Mouse (Mus musculus): ENCODE measurements around the gene Chd2. TPM values are rescaled to one million over a fixed set of nuclear protein-coding genes. Genes with fewer than 3 reads are reported as not detected.

Gene Chd2
- polyA plus RNA-seq, 1 experiment: 104 TPM

DNA sequence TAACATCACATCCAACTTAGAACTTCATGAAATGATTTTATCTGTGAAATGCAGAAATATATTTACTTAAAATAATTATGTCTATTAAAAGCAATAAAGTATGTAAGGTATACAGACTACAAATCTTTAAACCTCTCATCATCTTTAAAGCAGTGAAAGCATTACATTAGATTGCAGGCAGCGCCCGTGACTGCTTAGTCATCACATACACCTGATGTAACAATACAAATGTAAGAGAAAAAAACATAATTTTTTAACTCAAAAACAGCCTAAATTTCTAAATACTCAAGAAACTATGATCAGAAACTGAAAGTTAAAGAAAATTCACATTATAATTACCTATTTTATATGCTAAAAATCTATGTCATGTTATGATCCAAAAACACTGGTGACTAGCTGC, 11.5 kb upstream of the Chd2 start:
- no peak for TF ChIP-seq CTCF (IDR thresholded peaks at IDR 0.05; ENCODE audit: low read depth, low read length)
- TF ChIP-seq POLR2A (IDR thresholded peaks at IDR 0.05; ENCODE audit: insufficient read depth, low read length): no peak
- TF ChIP-seq EP300 (IDR thresholded peaks at IDR 0.05; ENCODE audit: insufficient read depth, low read depth, low read length): no peak
- Histone ChIP-seq H3K27ac (ENCODE audit: insufficient read depth, low read length) (no peak overlapping the region), H3K27me3 (ENCODE audit: control insufficient read depth, insufficient read depth, low read length, poor library complexity, severe bottlenecking) (no peaks in the 10 kb centered on the region), H3K4me1 (ENCODE audit: control insufficient read depth, insufficient read depth, low read length) (no peaks in the 10 kb centered on the region), H3K9me3 (replicated peaks; ENCODE audit: control insufficient read depth, insufficient read depth, low read length, poor library complexity, severe bottlenecking) (no peaks in the 10 kb centered on the region), H3K4me3 (ENCODE audit: low read depth, low read length) (no peak overlapping the region), H3K9ac (ENCODE audit: low read depth, poor library complexity, severe bottlenecking) (no peak overlapping the region), H3K36me3 (ENCODE audit: control insufficient read depth, insufficient read depth, low read length, poor library complexity, severe bottlenecking) (peaks cover 24% of the 10 kb centered on the region)

DNA sequence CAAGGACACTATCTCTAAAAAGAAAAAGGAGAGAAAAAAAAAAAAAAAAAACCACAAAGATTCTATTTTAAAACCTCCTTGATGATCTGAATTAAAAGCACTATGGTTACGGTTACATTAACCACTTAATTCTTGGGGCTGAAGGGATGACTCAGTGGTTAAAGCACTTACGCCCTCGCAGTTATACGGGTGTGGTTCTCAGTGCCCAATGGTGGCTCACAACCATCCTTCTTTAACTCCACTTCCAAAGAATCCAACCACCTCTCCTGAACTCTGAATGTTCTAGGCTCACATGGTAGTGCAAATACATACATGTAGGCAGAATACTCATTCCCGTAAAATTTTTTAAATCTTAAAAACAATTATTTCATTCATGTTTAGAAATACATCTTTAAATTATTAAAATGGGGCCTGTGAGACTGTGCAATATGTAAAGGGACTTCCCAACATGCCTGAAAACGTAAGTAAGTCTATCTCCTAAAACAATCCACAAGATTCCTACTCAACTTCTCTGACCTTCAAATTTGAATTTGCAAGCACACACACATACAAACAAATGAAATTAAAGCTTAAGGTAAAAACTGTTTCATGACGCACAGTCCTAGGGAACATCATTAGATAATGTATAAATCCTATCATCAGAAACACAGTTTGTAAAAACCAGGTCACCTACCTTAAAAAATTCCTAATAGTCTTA, 10.6 kb upstream of the Chd2 start:
- H3K4me3 ChIP-seq (ENCODE audit: low read depth, low read length): no peak overlapping the region
- no peak overlapping the region; the same call in 1 of the 2 replicates for H3K27ac ChIP-seq (ENCODE audit: insufficient read depth, low read length)
- no peak overlapping the region for H3K9ac ChIP-seq (ENCODE audit: low read depth, poor library complexity, severe bottlenecking)
- peaks cover 28% of the 10 kb centered on the region for H3K36me3 ChIP-seq (ENCODE audit: control insufficient read depth, insufficient read depth, low read length, poor library complexity, severe bottlenecking)
- H3K27me3 ChIP-seq (ENCODE audit: control insufficient read depth, insufficient read depth, low read length, poor library complexity, severe bottlenecking): no peaks in the 10 kb centered on the region
- no peaks in the 10 kb centered on the region for H3K9me3 ChIP-seq (replicated peaks; ENCODE audit: control insufficient read depth, insufficient read depth, low read length, poor library complexity, severe bottlenecking)
- no peaks in the 10 kb centered on the region for H3K4me1 ChIP-seq (ENCODE audit: control insufficient read depth, insufficient read depth, low read length)
- TF ChIP-seq POLR2A (IDR thresholded peaks at IDR 0.05; ENCODE audit: insufficient read depth, low read length): no peak
- no peak for TF ChIP-seq CTCF (IDR thresholded peaks at IDR 0.05; ENCODE audit: low read depth, low read length)
- no peak for TF ChIP-seq EP300 (IDR thresholded peaks at IDR 0.05; ENCODE audit: insufficient read depth, low read depth, low read length)

DNA sequence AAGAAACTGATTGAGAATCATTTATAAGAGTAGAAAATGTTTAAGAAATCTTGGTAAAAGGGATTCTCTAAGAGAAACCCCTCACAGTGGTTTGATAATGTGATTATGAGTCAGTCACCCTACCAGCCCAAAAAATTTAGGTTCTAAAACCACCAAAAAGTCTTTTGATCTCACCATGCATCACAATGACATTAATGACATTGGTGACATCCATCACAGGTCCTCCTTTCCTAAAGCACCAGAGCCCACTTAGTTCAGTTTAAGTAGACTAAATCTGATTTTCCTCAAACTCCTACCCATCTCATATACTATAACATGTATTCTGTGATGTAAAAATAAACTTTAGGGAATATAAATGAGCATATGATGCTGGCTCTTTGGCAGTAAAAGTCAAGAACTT, 9.7 kb upstream of the Chd2 start:
- H3K27ac ChIP-seq (ENCODE audit: insufficient read depth, low read length): no peak overlapping the region
- TF ChIP-seq CTCF (IDR thresholded peaks at IDR 0.05; ENCODE audit: low read depth, low read length): no peak
- TF ChIP-seq EP300 (IDR thresholded peaks at IDR 0.05; ENCODE audit: insufficient read depth, low read depth, low read length): no peak
- TF ChIP-seq POLR2A (IDR thresholded peaks at IDR 0.05; ENCODE audit: insufficient read depth, low read length): no peak
- no peaks in the 10 kb centered on the region for H3K27me3 ChIP-seq (ENCODE audit: control insufficient read depth, insufficient read depth, low read length, poor library complexity, severe bottlenecking)
- no peak overlapping the region for H3K9ac ChIP-seq (ENCODE audit: low read depth, poor library complexity, severe bottlenecking)
- H3K9me3 ChIP-seq (replicated peaks; ENCODE audit: control insufficient read depth, insufficient read depth, low read length, poor library complexity, severe bottlenecking): no peaks in the 10 kb centered on the region
- peaks cover 1% of the 10 kb centered on the region for H3K4me1 ChIP-seq (ENCODE audit: control insufficient read depth, insufficient read depth, low read length)
- H3K36me3 ChIP-seq (ENCODE audit: control insufficient read depth, insufficient read depth, low read length, poor library complexity, severe bottlenecking): peaks cover 33% of the 10 kb centered on the region
- H3K4me3 ChIP-seq (ENCODE audit: low read depth, low read length): no peak overlapping the region

DNA sequence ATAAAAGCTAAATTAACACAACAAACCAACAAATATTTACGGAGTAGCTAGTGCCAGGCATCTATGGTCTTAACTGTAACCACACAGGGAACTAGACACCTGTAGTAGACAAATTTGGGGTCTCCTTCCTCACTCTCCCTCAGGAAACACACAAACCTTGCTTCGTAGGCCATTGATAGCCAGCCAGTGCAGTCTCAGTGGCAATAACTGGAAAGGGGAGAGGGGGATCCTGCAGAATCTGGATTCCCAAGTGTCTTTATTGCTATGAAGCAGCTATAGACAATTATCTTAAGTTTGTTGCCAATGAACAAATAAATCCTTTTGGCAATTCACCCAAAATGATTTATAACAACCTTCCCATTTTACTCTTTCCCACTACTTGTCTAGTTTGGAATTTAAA, 6.4 kb upstream of the Chd2 start:
- Histone ChIP-seq H3K27me3 (ENCODE audit: control insufficient read depth, insufficient read depth, low read length, poor library complexity, severe bottlenecking) (no peaks in the 10 kb centered on the region), H3K9ac (ENCODE audit: low read depth, poor library complexity, severe bottlenecking) (no peak overlapping the region), H3K36me3 (ENCODE audit: control insufficient read depth, insufficient read depth, low read length, poor library complexity, severe bottlenecking) (peaks cover 33% of the 10 kb centered on the region), H3K4me3 (ENCODE audit: low read depth, low read length) (no peak overlapping the region), H3K4me1 (ENCODE audit: control insufficient read depth, insufficient read depth, low read length) (peaks cover 1% of the 10 kb centered on the region), H3K27ac (ENCODE audit: insufficient read depth, low read length) (no peak overlapping the region), H3K9me3 (replicated peaks; ENCODE audit: control insufficient read depth, insufficient read depth, low read length, poor library complexity, severe bottlenecking) (no peaks in the 10 kb centered on the region)
- TF ChIP-seq POLR2A (IDR thresholded peaks at IDR 0.05; ENCODE audit: insufficient read depth, low read length): no peak
- TF ChIP-seq CTCF (IDR thresholded peaks at IDR 0.05; ENCODE audit: low read depth, low read length): no peak
- TF ChIP-seq EP300 (IDR thresholded peaks at IDR 0.05; ENCODE audit: insufficient read depth, low read depth, low read length): no peak

DNA sequence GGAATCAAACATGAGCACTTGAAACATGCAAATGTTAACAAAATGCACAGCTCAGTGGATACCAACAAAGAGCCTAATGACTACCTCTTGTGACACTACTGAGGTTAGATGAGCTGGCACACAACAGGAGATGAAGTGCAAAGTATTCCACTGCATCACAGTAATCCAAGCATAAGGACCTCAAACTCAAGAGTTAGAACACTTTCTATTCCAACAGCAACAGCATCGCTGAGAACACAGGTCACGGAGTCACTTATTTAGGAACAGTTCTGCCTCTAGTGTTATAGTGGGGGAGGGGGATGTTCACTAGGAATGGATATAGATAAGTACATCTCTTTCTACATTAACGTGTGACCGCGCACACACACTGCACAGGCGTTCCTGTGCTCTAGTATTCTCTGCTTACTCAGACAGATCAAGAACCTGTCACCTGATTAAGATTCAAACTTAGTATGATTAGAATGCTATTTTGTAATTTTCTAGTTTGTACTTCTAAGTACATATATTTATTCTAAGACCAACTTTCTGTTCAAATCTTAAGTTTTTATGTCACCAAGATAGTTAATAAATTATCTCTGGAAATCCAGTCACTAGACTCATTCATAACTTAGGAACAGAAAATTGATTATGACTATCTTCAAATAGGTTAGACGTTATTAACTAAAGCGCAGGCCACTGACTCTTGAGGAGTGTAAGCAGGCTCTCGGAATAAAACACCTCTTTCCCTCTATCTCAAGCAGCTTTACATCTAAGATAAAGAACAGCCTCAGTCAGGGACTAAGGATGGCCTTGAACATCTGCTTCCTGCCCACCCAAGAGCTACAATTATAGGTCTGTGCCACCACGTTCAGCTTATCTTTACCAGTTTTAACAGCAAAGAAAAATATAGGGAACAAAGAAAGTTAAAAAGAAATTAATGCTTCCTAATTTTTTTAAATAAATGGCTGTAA, 5.2 kb upstream of the Chd2 start:
- TF ChIP-seq CTCF (IDR thresholded peaks at IDR 0.05; ENCODE audit: low read depth, low read length) (no peak), POLR2A (IDR thresholded peaks at IDR 0.05; ENCODE audit: insufficient read depth, low read length) (no peak), EP300 (IDR thresholded peaks at IDR 0.05; ENCODE audit: insufficient read depth, low read depth, low read length) (no peak)
- no peaks in the 10 kb centered on the region for H3K27me3 ChIP-seq (ENCODE audit: control insufficient read depth, insufficient read depth, low read length, poor library complexity, severe bottlenecking)
- H3K4me1 ChIP-seq (ENCODE audit: control insufficient read depth, insufficient read depth, low read length): peaks cover 1% of the 10 kb centered on the region
- H3K27ac ChIP-seq (ENCODE audit: insufficient read depth, low read length): peak overlapping the region; percentile 44; the same call in 1 of the 2 replicates
- peaks cover 30% of the 10 kb centered on the region for H3K36me3 ChIP-seq (ENCODE audit: control insufficient read depth, insufficient read depth, low read length, poor library complexity, severe bottlenecking)
- no peaks in the 10 kb centered on the region for H3K9me3 ChIP-seq (replicated peaks; ENCODE audit: control insufficient read depth, insufficient read depth, low read length, poor library complexity, severe bottlenecking)
- no peak overlapping the region for H3K9ac ChIP-seq (ENCODE audit: low read depth, poor library complexity, severe bottlenecking)
- H3K4me3 ChIP-seq (ENCODE audit: low read depth, low read length): no peak overlapping the region

Measured in ES-Bruce4 (cell line).